Mouse (Mus musculus): ENCODE data around the gene Zp3. TPM values are rescaled to one million over a fixed set of nuclear protein-coding genes. Genes with fewer than 3 reads are reported as not detected.

Zp3 gene
- polyA plus RNA-seq, 1 experiment from 2014 or later, result not detected

DNA sequence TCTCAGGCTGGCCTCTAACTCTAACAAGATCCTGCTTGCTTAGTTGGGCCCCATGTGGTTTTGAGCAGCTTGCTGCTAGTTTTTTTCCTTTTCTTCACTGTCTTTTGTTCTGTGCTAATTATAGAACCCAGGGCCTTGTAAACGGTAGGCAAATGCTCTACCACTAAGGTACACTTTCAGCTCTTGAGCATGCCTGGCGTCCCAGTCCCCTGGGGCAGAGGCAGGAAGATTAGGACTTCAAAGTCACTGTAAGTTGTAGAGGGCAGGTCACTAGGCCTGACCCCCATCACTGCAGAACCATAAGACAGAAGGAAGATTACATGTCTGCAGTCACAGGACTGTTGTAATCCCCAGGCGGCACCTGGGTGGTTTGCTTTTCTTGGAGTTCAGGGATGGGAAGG, 22.9 kb downstream of the Zp3 start:
- H3K4me1 ChIP-seq (replicated peaks; ENCODE audit: control insufficient read depth, insufficient read depth, low read length), result peaks cover 2% of the 10 kb centered on the region; the same call in 1 of the 2 replicates
- H3K4me3 ChIP-seq (ENCODE audit: low read depth, low read length), result no peak overlapping the region
- DNase-seq (ENCODE audit: low spot score) (no peak), ATAC-seq (replicated peaks; ENCODE audit: low FRiP score) (no peak)
- H3K9ac ChIP-seq (ENCODE audit: low read depth, low read length), result no peak overlapping the region
- H3K27me3 ChIP-seq (replicated peaks; ENCODE audit: control insufficient read depth, insufficient read depth, low read length), result no peaks in the 10 kb centered on the region
- WGBS, result 46% methylated on average over 3 of the region's 3 CpGs
- H3K27ac ChIP-seq (ENCODE audit: low read depth, low read length), result no peak overlapping the region
- no peak overlapping the region for H3K4me2 ChIP-seq
- H3K9me3 ChIP-seq (ENCODE audit: control insufficient read depth, low read length), result no peaks in the 10 kb centered on the region
- H3K36me3 ChIP-seq (ENCODE audit: control insufficient read depth, insufficient read depth, low read length), result peaks cover 8% of the 10 kb centered on the region; the same call in 1 of the 2 replicates

DNA sequence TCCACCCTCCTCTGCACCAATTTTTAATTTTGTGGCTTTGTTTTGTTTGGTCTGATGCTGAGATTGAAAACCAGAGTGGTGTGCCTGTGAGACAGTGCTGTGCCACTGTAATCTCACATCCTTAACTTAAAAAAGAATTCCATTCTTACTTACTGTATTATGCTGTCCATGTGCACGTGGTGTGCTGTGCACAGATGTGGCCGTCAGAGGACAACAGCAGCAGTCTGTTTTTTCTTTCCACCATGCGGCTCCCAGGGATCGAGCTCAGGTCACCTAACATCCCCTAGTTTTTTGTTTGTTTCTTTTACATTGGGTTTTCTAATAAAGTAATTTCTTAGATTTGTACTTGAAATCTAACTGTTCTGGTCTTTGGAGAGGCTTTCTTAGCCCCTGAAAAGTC, 24.6 kb downstream of the Zp3 start:
- ATAC-seq (replicated peaks; ENCODE audit: low FRiP score) (no peak), DNase-seq (ENCODE audit: low spot score) (no peak)
- no peaks in the 10 kb centered on the region; the same call in 1 of the 2 replicates for H3K36me3 ChIP-seq (ENCODE audit: control insufficient read depth, insufficient read depth, low read length)
- peaks cover 2% of the 10 kb centered on the region; the same call in 1 of the 2 replicates for H3K4me1 ChIP-seq (replicated peaks; ENCODE audit: control insufficient read depth, insufficient read depth, low read length)
- H3K4me2 ChIP-seq, result no peak overlapping the region
- no peak overlapping the region for H3K4me3 ChIP-seq (ENCODE audit: low read depth, low read length)
- H3K27me3 ChIP-seq (replicated peaks; ENCODE audit: control insufficient read depth, insufficient read depth, low read length), result no peaks in the 10 kb centered on the region
- WGBS, result 80% methylated on average over 4 of the region's 4 CpGs
- no peaks in the 10 kb centered on the region for H3K9me3 ChIP-seq (ENCODE audit: control insufficient read depth, low read length)
- H3K27ac ChIP-seq (ENCODE audit: low read depth, low read length), result no peak overlapping the region
- H3K9ac ChIP-seq (ENCODE audit: low read depth, low read length), result no peak overlapping the region

DNA sequence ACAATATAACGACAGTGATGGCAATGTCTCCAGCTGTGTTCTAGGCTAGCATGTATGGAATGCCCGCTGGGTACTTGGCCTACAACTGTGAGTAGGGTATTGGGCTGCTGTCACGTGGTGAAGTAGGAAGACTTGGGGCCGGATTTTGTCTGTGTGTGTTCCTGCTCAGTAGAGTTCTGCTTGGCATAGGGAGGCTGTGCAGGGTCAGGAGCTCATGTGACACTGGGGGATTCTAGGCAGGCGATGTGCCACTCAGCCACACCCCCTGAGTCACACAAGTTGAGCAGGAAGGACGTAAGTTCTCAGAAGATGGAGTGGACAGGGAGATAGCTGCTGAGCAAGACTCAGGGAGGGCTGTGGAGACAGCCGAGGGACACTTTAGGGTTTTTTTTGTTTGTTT, 27.8 kb downstream of the Zp3 start:
- WGBS, result 67% methylated on average over 7 of the region's 7 CpGs
- ATAC-seq (replicated peaks; ENCODE audit: low FRiP score) (no peak), DNase-seq (ENCODE audit: low spot score) (no peak)
- Histone ChIP-seq H3K4me2 (no peak overlapping the region), H3K9ac (ENCODE audit: low read depth, low read length) (no peak overlapping the region), H3K4me3 (ENCODE audit: low read depth, low read length) (no peak overlapping the region), H3K27me3 (replicated peaks; ENCODE audit: control insufficient read depth, insufficient read depth, low read length) (no peaks in the 10 kb centered on the region), H3K36me3 (ENCODE audit: control insufficient read depth, insufficient read depth, low read length) (peaks cover 10% of the 10 kb centered on the region; the same call in 1 of the 2 replicates), H3K4me1 (replicated peaks; ENCODE audit: control insufficient read depth, insufficient read depth, low read length) (peaks cover 2% of the 10 kb centered on the region; the same call in 1 of the 2 replicates), H3K9me3 (ENCODE audit: control insufficient read depth, low read length) (no peaks in the 10 kb centered on the region), H3K27ac (ENCODE audit: low read depth, low read length) (no peak overlapping the region)

DNA sequence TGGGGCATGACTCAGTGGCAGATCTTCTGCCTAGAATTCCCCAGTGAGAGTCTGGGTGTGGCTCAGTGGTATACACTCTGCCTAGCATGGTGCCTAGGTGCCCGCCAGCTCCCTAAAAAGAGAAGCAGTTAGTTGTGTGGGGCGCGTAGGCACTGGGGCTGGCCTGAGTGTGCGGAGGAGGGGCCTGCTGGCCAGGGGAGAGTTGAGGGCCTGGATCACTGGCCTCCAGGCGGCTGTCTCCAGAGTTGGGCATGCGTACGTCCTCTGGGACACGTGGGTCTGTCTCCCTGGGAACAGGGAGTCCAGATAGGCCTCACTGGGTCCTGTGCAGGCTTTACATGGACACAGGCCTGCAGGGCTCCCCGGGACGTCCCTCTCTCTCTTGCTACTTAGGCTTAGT, 35.0 kb downstream of the Zp3 start:
- H3K4me1 ChIP-seq (replicated peaks; ENCODE audit: control insufficient read depth, insufficient read depth, low read length), result no peaks in the 10 kb centered on the region; the same call in 1 of the 2 replicates
- no peak overlapping the region for H3K9ac ChIP-seq (ENCODE audit: low read depth, low read length)
- no peaks in the 10 kb centered on the region for H3K27me3 ChIP-seq (replicated peaks; ENCODE audit: control insufficient read depth, insufficient read depth, low read length)
- no peak overlapping the region for H3K4me3 ChIP-seq (ENCODE audit: low read depth, low read length)
- H3K9me3 ChIP-seq (ENCODE audit: control insufficient read depth, low read length), result no peaks in the 10 kb centered on the region
- H3K36me3 ChIP-seq (ENCODE audit: control insufficient read depth, insufficient read depth, low read length), result peaks cover 10% of the 10 kb centered on the region; the same call in 1 of the 2 replicates
- ATAC-seq (replicated peaks; ENCODE audit: low FRiP score) (no peak), DNase-seq (ENCODE audit: low spot score) (no peak)
- no peak overlapping the region for H3K4me2 ChIP-seq
- H3K27ac ChIP-seq (ENCODE audit: low read depth, low read length), result no peak overlapping the region
- 80% methylated on average over 10 of the region's 10 CpGs for WGBS

DNA sequence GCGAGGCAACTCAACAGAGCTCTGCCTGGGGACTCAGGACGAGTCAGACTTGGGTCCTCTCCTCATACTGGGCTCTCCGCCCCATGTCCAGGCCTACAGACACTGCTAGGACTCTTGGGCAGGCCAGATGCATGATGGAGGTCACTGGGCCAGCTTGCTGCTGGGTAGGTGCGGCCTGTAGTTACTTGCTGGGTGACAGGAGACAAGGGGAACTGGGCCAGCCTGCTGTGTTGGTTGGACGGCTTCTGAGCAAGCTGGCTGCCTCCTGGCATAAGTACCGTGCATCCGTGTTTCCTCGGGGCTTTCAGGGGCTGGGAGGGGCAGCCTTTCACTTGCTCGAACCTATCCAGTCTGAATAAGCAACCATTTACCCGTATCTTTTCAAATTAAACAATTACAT, 35.7 kb downstream of the Zp3 start:
- 83% methylated on average over 10 of the region's 10 CpGs for WGBS
- H3K9ac ChIP-seq (ENCODE audit: low read depth, low read length), result no peak overlapping the region
- DNase-seq (ENCODE audit: low spot score) (no peak), ATAC-seq (replicated peaks; ENCODE audit: low FRiP score) (no peak)
- peaks cover 9% of the 10 kb centered on the region; the same call in 1 of the 2 replicates for H3K36me3 ChIP-seq (ENCODE audit: control insufficient read depth, insufficient read depth, low read length)
- no peak overlapping the region for H3K4me2 ChIP-seq
- H3K27ac ChIP-seq (ENCODE audit: low read depth, low read length), result no peak overlapping the region
- H3K4me3 ChIP-seq (ENCODE audit: low read depth, low read length), result no peak overlapping the region
- H3K4me1 ChIP-seq (replicated peaks; ENCODE audit: control insufficient read depth, insufficient read depth, low read length), result no peaks in the 10 kb centered on the region; the same call in 1 of the 2 replicates
- no peaks in the 10 kb centered on the region for H3K27me3 ChIP-seq (replicated peaks; ENCODE audit: control insufficient read depth, insufficient read depth, low read length)
- H3K9me3 ChIP-seq (ENCODE audit: control insufficient read depth, low read length), result no peaks in the 10 kb centered on the region

DNA sequence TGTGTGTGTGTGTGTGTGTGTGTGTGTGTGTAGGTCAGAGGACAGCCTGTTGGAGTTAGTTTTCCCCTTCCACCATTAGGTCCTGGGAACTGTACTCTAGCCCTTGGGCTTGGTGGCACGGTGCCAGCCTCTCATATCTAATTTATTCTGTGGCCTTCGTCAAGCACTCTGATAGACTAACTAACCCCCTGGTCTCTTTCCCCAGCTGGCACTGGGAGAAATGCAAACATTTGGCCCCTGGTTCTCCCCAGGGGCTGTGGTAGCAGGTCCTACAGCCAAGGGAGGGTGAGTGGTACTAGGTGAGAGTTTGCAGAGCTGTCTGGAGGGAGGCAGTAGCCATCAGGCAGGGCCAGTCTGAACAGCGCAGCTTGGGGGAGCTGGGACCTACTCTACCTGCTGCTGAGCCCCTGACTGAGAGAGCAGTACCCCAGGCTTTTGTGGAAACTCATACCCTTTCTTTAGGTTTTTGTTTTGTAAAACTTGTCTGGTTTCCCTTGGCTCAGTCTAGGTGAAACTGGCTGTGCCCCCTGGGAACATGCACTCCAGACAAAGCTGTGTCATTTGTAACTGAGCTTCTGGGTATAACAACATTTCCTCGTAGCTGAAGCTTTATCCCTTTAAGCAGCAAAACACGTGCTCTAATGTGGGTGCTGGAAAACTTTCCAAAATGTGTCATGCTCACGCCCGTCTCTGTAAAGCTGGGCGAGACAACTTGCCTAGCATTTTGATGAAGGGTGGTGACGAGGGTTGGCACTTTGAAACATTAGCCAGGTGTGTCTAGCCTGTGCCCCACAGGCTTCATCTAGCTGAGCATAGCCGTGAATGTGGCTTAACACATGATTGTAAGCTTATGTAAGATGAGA, 36.3 kb downstream of the Zp3 start:
- H3K27ac ChIP-seq (ENCODE audit: low read depth, low read length), result no peak overlapping the region
- peaks cover 7% of the 10 kb centered on the region; the same call in 1 of the 2 replicates for H3K36me3 ChIP-seq (ENCODE audit: control insufficient read depth, insufficient read depth, low read length)
- H3K4me1 ChIP-seq (replicated peaks; ENCODE audit: control insufficient read depth, insufficient read depth, low read length), result no peaks in the 10 kb centered on the region; the same call in 1 of the 2 replicates
- no peak overlapping the region for H3K4me3 ChIP-seq (ENCODE audit: low read depth, low read length)
- H3K4me2 ChIP-seq, result no peak overlapping the region
- ATAC-seq (replicated peaks; ENCODE audit: low FRiP score) (no peak), DNase-seq (ENCODE audit: low spot score) (no peak)
- no peaks in the 10 kb centered on the region for H3K9me3 ChIP-seq (ENCODE audit: control insufficient read depth, low read length)
- WGBS, result 83% methylated on average over 10 of the region's 10 CpGs
- no peaks in the 10 kb centered on the region for H3K27me3 ChIP-seq (replicated peaks; ENCODE audit: control insufficient read depth, insufficient read depth, low read length)
- H3K9ac ChIP-seq (ENCODE audit: low read depth, low read length), result no peak overlapping the region

DNA sequence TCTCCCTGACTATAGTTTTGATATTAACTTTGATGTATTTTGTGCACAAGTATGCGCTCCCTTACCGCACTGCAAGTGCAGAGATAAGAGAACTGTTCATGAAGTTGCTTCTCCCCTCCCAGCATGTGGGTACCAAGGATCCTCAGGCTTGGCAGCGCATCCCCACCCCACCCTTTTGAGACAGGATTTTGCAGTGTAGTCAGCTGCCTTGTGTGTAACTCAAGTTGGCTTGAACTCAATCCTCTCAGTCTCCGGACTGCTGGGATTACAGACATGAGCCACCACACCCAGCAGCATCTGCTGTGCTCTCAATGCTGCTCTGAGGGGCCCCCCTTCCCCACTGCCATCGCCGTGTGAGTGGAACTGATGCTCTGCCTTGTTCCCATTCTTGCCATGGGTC, 37.4 kb downstream of the Zp3 start:
- H3K4me2 ChIP-seq, result no peak overlapping the region
- 80% methylated on average over 6 of the region's 6 CpGs for WGBS
- H3K4me3 ChIP-seq (ENCODE audit: low read depth, low read length), result no peak overlapping the region
- H3K9ac ChIP-seq (ENCODE audit: low read depth, low read length), result no peak overlapping the region
- H3K27ac ChIP-seq (ENCODE audit: low read depth, low read length), result no peak overlapping the region
- H3K36me3 ChIP-seq (ENCODE audit: control insufficient read depth, insufficient read depth, low read length), result peaks cover 4% of the 10 kb centered on the region; the same call in 1 of the 2 replicates
- DNase-seq (ENCODE audit: low spot score) (no peak), ATAC-seq (replicated peaks; ENCODE audit: low FRiP score) (no peak)
- H3K9me3 ChIP-seq (ENCODE audit: control insufficient read depth, low read length), result no peaks in the 10 kb centered on the region
- no peaks in the 10 kb centered on the region; the same call in 1 of the 2 replicates for H3K4me1 ChIP-seq (replicated peaks; ENCODE audit: control insufficient read depth, insufficient read depth, low read length)
- H3K27me3 ChIP-seq (replicated peaks; ENCODE audit: control insufficient read depth, insufficient read depth, low read length), result no peaks in the 10 kb centered on the region

DNA sequence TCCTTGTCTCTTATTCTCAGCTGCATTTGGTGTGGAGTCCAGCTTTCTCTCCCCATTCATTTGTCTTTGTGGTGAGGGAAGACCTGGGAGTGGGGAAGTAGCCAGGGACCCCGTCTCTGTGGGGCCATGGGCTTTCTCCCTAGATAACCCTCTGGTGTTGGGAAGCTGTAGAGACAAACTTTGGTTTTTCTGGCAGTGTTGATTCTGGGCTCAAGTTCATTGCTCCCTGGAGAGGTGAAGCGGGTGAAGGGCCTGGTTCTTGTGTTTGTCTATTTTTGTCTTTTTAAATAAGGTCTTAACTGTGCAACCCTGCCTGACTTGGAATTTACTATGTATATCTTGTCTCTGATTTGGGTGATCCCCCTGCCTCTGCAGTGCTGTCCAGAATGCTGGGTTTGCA, 38.8 kb downstream of the Zp3 start:
- Histone ChIP-seq H3K27ac (ENCODE audit: low read depth, low read length) (no peak overlapping the region), H3K4me1 (replicated peaks; ENCODE audit: control insufficient read depth, insufficient read depth, low read length) (no peaks in the 10 kb centered on the region; the same call in 1 of the 2 replicates), H3K9ac (ENCODE audit: low read depth, low read length) (no peak overlapping the region), H3K27me3 (replicated peaks; ENCODE audit: control insufficient read depth, insufficient read depth, low read length) (no peaks in the 10 kb centered on the region), H3K9me3 (ENCODE audit: control insufficient read depth, low read length) (no peaks in the 10 kb centered on the region), H3K36me3 (ENCODE audit: control insufficient read depth, insufficient read depth, low read length) (no peaks in the 10 kb centered on the region; the same call in 1 of the 2 replicates), H3K4me3 (ENCODE audit: low read depth, low read length) (no peak overlapping the region), H3K4me2 (no peak overlapping the region)
- DNase-seq (ENCODE audit: low spot score), result no peak
- WGBS, result 69% methylated on average over 2 of the region's 2 CpGs
- ATAC-seq (replicated peaks; ENCODE audit: low FRiP score), result no peak
